Mouse (Mus musculus) left cerebral cortex, postnatal 4 days (tissue): Measurements from ENCODE around the gene Ifna15. TPM values are rescaled to one million over a fixed set of nuclear protein-coding genes. Genes with fewer than 3 reads are reported as not detected.
"Not testable (repeated sequence)": the region's sequence is repeated elsewhere in the genome, so short reads cannot be mapped to it uniquely, and the experiment has no call there.

Experiments
- DNase-seq: peaks from one replicate; pipeline ENCODE4 v3.0.0-alpha.2; 2022
- intact Hi-C: fragments of 180-260 bp; cut with DNase I; formaldehyde crosslinking; loops from one replicate; pipeline ENCODE4 v1.15.1; 2025
- total RNA-seq, 2 experiments: library from RNA; stranded (reverse); gene quantifications; 2 replicates each; pipeline ENCODE4 v1.2.3; 2021

The Ifna15 gene
- not detected for total RNA-seq

GRCm38 (mm10) chr4:88558145-88558544 is at the start of gene Ifna15:
TSS of gene Ifna15 (minus strand) at chr4:88558245.
- DNase-seq, intact Hi-C loops: not testable (repeated sequence)

DNA sequence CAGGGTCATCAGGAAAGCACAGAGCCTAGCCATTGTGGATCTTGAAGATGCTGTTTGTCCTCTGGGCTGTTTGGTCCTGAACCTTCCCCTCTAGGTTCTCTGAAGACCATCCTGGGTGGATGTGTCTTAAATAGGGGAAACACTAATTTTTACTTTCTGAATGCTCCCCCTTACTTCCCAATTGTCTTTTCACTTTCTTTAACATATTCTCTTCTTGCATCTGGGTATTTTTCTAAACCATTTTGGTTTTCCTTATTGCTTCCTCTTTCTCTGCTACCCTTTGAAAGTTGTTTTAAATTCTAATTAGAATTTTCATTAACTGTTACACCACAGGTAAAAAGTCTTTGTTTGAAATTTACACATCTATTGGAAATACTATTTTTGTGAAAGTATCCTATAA is 45.2 kb upstream of the Ifna15 start, which contains the start of gene Ifna12:
Gene Ifna12, minus strand, starts transcription at position 101 of the 400 bp plus-strand sequence.
- intact Hi-C loops = no loop called here
- no peak for DNase-seq

- intact Hi-C loops = no loop called here
- DNase-seq = no peak
Observed at GRCm38 (mm10) chr4:88592285-88592684, 34.2 kb upstream of the Ifna15 start, which contains the start of gene Ifna9. TSS of gene Ifna9 (minus strand) at chr4:88592385.

GRCm38 (mm10) chr4:88571698-88572097 is 13.7 kb upstream of the Ifna15 start, which contains the start of gene Ifna14:
TSS of gene Ifna14 (minus strand) at chr4:88571798.
- intact Hi-C loops = no loop called here
- DNase-seq = no peak

GRCm38 (mm10) chr4:88561791-88562190 is 3.7 kb upstream of the Ifna15 start:
- intact Hi-C loops = no loop called here
- no peak for DNase-seq

DNA sequence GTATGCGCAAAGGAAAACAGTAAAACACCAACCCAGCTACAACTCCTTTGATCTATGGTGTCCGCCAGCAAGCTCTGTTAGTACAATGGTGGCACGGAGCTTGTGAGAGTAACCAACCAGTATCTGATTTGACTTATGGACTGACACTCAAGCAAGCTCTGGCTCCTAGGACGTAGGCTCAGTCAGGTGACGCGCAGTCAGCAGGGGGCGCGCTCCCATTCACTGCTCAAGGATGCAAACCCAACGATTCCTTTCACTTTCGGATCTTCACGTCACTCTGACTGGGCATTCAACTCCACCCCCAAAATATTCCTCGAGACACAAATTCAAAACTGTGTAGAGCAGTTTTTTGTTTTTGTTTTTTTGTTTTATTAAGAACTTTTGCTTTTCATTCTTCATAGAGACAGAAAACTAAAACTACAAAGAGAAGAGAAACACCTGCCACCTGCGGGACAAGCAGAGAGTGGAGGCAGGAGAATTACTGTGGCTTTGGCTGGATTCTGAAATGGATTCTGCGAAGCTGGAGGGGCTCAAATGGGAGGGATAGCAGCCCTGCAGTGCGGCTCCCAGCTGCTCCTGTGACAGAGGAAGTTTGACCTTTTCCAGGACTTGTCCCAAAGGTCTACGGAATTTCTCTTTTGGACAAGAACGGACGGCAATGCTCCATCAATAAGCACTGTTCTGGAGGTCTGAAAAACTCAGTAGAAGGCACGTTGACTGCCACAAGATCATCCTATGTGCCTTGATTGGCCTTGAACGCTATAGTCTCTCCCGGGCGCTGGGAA is 7.7 kb downstream of the Ifna15 start:
- peak; percentile 69 for DNase-seq
- intact Hi-C loops = no loop called here

DNA sequence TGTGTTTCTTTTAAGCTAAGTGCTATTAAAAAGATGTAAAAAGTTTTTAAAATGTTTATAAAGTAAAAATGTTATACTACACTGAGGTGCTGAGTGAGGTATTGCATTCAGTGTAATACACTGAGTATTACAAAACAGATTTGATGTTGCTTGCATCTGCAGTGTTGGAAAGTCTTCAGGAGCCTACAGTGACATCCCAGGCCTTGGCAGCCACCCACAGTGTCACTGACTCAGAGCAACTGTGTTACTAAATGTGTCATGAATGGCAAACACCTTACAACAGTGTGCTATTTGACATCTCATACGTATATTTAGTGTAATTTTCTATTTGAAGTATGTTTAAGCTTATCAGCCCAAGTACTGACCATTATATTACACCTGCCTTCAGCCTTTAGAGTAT is 10.1 kb downstream of the Ifna15 start:
- intact Hi-C loops = loop anchor here (5.0 to 10.0 kb wide), 2 partner anchors 513 to 1181 kb away; partner anchors contain the start of gene Mllt3
- DNase-seq = no peak

DNA sequence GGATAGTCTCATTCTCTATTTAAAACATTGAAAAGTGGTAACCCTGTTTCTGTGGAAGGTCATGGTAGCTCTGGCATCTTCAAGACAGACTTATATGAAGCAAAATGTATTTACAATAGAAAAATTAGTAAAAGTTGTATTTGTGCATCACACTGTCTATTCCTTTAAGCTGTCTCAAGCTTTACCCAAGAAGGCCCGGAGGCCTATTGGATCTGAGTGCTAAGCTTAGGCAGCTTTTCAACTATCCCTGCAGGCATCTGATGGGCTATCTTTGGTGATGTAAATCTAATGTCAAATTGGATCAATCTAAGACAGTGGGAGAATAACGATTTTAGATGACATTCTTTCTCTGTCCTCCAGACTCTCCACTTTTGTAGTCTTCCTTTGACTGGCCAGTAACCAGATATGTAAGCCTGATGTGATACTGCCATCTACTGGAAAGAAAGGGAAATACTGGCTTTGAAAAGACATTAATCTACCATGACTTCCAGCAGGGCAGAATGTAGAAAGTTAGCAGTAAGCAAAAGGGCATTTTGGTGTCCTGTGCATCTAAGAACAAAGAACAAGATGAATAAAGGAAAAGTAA is 14.3 kb downstream of the Ifna15 start:
- intact Hi-C loops = loop anchor here (10.0 kb wide), 1 partner anchor 509 kb away; the partner anchor contains the start of gene Mllt3
- DNase-seq = no peak

- no peak for DNase-seq
- intact Hi-C loops = no loop called here
Observed at GRCm38 (mm10) chr4:88537328-88537727, 20.7 kb downstream of the Ifna15 start.

DNA sequence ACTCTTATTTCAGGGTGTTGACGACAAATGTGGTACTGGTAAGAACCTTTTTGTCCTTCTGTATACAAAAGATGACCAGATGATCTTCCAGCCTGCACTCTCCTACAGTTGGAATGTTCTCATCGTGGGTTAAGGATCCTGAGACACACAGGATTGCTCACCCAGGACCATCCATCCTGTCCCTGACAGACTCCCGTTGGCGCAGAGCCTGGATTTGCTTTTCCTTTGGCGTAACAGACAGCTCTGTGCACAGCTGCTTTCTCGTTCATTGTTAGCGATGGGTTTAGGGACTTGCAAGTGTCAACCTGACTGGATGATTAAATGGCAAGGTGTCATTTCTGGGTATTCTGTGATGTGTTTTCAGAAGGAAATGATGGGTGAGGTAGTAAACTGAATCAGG is 21.4 kb downstream of the Ifna15 start:
- intact Hi-C loops = no loop called here
- peak; percentile 23 for DNase-seq

DNA sequence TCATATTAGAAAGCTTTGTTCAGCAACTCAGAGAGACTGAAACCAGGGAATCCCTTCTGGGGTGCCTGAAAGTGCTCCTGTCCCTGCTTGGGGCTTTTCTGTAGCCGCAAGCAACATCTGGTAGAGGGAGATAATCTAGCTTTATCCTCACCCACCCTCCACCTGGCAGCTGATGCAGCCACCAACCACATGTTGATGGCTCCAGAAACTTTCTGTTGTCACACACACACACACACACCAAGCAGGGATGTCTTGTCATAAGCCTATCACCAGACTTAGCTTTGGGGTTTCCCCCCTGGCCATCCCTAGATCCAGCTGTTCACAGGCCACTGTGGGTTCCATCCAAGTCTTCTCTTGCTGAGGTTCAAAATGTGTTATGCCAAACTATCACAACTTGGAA is 22.3 kb downstream of the Ifna15 start:
- DNase-seq = no peak
- intact Hi-C loops = no loop called here

GRCm38 (mm10) chr4:88534903-88535302 is 23.1 kb downstream of the Ifna15 start:
- DNase-seq = no peak
- intact Hi-C loops = no loop called here

GRCm38 (mm10) chr4:88533499-88533898 is 24.5 kb downstream of the Ifna15 start:
- intact Hi-C loops = no loop called here

DNA sequence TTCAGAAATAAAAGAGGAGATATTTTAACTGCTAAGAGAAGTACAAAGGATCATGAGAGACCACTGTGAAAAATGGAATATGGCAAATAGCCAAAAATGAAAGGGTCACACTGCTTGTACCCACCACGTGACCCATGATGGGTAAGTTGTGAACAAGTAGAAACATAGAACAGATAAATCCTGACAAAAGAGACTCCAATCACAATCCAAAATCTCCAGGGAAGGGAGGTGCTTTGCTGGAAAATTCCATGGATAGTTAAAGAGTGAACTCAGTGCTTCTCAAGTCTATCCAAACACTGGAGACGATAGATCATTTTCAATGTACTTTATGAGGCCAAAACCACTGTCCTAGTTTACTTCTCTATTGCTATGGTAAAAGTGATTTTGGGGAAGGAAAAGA is 27.2 kb downstream of the Ifna15 start:
- intact Hi-C loops = no loop called here
- DNase-seq = no peak

More at GRCm38 (mm10) chr4:88533499-88533898, 24.5 kb downstream of the Ifna15 start:
- DNase-seq = no peak

GRCm38 (mm10) chr4:88530271-88530670 is 27.8 kb downstream of the Ifna15 start:
- no peak for DNase-seq
- intact Hi-C loops = no loop called here

- intact Hi-C loops = no loop called here
- no peak for DNase-seq
Observed at GRCm38 (mm10) chr4:88526379-88527049, 31.5 kb downstream of the Ifna15 start.

GRCm38 (mm10) chr4:88525393-88525792 is 32.7 kb downstream of the Ifna15 start:
- intact Hi-C loops = no loop called here
- no peak for DNase-seq

- no peak for DNase-seq
- intact Hi-C loops = no loop called here
Observed at GRCm38 (mm10) chr4:88523241-88523640, 34.8 kb downstream of the Ifna15 start.

DNA sequence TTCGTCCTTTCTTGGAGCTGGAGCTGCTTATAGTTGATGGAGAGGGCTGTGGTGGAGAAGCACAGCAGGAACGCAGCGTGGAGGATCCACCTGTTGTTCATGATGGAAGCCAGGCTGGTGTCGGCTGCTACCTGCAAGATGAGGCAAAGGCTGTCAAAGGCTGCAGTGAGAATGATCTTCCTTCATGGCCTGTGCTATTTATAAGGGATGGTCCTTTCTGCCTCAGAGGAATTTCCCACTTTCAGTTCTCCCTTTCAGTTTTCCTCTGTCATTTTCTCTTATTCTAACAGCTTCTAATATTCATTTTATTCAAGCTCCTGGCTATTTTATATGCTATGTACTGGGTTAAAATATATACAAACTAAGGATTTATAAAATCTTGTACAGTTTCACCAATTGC is 35.4 kb downstream of the Ifna15 start, which contains the start of gene Ifnb1:
Gene Ifnb1, minus strand, starts transcription at position 101 of the 400 bp plus-strand sequence.
- DNase-seq = no peak
- intact Hi-C loops = no loop called here

GRCm38 (mm10) chr4:88517957-88518356 is 40.1 kb downstream of the Ifna15 start:
- no peak for DNase-seq

DNA sequence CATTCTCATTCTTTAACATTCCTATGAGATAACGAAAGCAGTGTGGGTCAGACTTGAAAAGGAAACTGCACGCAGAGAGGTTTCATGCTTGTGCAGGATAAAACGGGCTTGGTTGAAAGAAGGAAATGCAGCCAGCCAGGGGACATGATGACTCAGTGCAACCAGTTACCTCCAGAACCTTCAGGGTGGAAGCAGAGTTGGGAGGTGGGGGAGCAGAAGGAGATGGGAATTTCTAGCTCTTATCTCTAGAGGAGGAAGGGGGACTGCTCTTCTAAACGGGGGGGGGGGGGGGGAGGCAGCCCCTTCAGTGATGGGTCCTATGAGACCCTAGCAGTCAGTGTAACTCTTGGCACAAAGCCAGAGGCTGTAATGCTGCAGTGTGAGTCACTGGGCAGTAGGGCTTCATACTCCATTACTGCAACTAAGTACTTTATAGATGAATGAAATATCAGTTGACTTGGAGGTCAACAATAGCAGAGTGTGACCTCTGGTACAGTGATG is 42.3 kb downstream of the Ifna15 start:
- no peak for DNase-seq
- intact Hi-C loops = no loop called here

More at GRCm38 (mm10) chr4:88517957-88518356, 40.1 kb downstream of the Ifna15 start:
- intact Hi-C loops = no loop called here
